Mouse (Mus musculus) urinary bladder, postnatal 36 days (tissue): ENCODE measurements around the gene Gimap4.
"Not testable (repeated sequence)": the region's sequence is repeated elsewhere in the genome, so short reads cannot be mapped to it uniquely, and the experiment has no call there.

Source experiments
- DNase-seq, 2 experiments: peaks; one replicate each; pipeline ENCODE4 v3.0.0; 2022; ENCODE audit warnings: low spot score in 2 of 2, mixed read lengths in 1 of 2

Gene Gimap4

GRCm38 (mm10) chr6:48675931-48676859 is 8.2 kb upstream of the Gimap4 start, which contains the start of gene Gimap9:
Gene Gimap9 (plus strand): TSS chr6:48676129.
- peak; percentile 8 to 10 for DNase-seq

GRCm38 (mm10) chr6:48676860-48677415 is 7.4 kb upstream of the Gimap4 start:
- no peak for DNase-seq

- no peak for DNase-seq
Measured at GRCm38 (mm10) chr6:48677492-48678345, 6.6 kb upstream of the Gimap4 start.

- no peak for DNase-seq
Measured at GRCm38 (mm10) chr6:48678391-48678790, 6.0 kb upstream of the Gimap4 start.

GRCm38 (mm10) chr6:48679701-48680100 is 4.6 kb upstream of the Gimap4 start:
- DNase-seq: no peak

GRCm38 (mm10) chr6:48680421-48680820 is 3.9 kb upstream of the Gimap4 start:
- no peak for DNase-seq

- DNase-seq: no peak
Measured at GRCm38 (mm10) chr6:48681472-48682090, 2.8 kb upstream of the Gimap4 start.

GRCm38 (mm10) chr6:48682271-48682670 is 2.1 kb upstream of the Gimap4 start:
- DNase-seq: no peak

- not testable (repeated sequence) for DNase-seq
Measured at GRCm38 (mm10) chr6:48683263-48683821, 1.0 kb upstream of the Gimap4 start.

GRCm38 (mm10) chr6:48684806-48685205 is 457 bp downstream of the Gimap4 start:
- DNase-seq: no peak

GRCm38 (mm10) chr6:48685251-48685650 is 902 bp downstream of the Gimap4 start:
- DNase-seq: no peak

GRCm38 (mm10) chr6:48685694-48686665 is 1.6 kb downstream of the Gimap4 start:
- DNase-seq: no peak

- DNase-seq: no peak
Measured at GRCm38 (mm10) chr6:48687077-48687476, 2.7 kb downstream of the Gimap4 start.

- no peak for DNase-seq
Measured at GRCm38 (mm10) chr6:48689320-48689719, 5.0 kb downstream of the Gimap4 start.

GRCm38 (mm10) chr6:48692962-48693361 is 8.6 kb downstream of the Gimap4 start:
- DNase-seq: no peak

GRCm38 (mm10) chr6:48696830-48697554 is 12.6 kb downstream of the Gimap4 start:
- no peak for DNase-seq

- no peak for DNase-seq
Measured at GRCm38 (mm10) chr6:48697555-48697930, 13.2 kb downstream of the Gimap4 start.

GRCm38 (mm10) chr6:48698066-48698856 is 13.9 kb downstream of the Gimap4 start:
- no peak for DNase-seq

GRCm38 (mm10) chr6:48698888-48699287 is 14.5 kb downstream of the Gimap4 start:
- DNase-seq: no peak
